Mouse (Mus musculus) gastrocnemius, postnatal 36 days (tissue): ENCODE data around the gene Gm15446. TPM values are rescaled to one million over a fixed set of nuclear protein-coding genes. Genes with fewer than 3 reads are reported as not detected.
"Not testable (repeated sequence)": the region's sequence is repeated elsewhere in the genome, so short reads cannot be mapped to it uniquely, and the experiment has no call there.

ENCODE experiments used
- DNase-seq, 2 experiments: peaks; one replicate each; pipeline ENCODE4 v3.0.0; 2022
- intact Hi-C: fragments of 180-260 bp; cut with DNase I; formaldehyde crosslinking; loops from one replicate; pipeline ENCODE4 v1.15.1; 2025
- long read RNA-seq, 2 experiments: library from polyadenylated mRNA; stranded (forward); transcript quantifications; one replicate each; pipeline ENCODE4 v2.0.0; 2021
- total RNA-seq, 2 experiments: library from RNA; stranded (reverse); gene quantifications; 2 replicates each; pipeline ENCODE4 v1.2.3; 2021

The Gm15446 gene
- 1 to 10 TPM; 4.1 to 9.0 TPM for total RNA-seq
- long read RNA-seq, experiment 1, partial matches to known transcripts, result 0 of 5 reads
- long read RNA-seq, experiment 1, other reads (novel, unspliced or antisense), result 4 of 5 reads
- long read RNA-seq, experiment 2, partial matches to known transcripts, result 0 of 7 reads
- long read RNA-seq, experiment 2, other reads (novel, unspliced or antisense), result 7 of 7 reads

GRCm38 (mm10) chr5:109923261-109924071 is at the start of gene Gm15446:
Gene Gm15446, plus strand, starts transcription at chr5:109923400.
- DNase-seq, result peak; percentile 84 to 86
- intact Hi-C loops, result loop anchor here (10.0 kb wide), 1 partner anchor 369 kb away; the partner anchor contains the start of gene Crlf2

GRCm38 (mm10) chr5:109924129-109924528 is 929 bp downstream of the Gm15446 start:
- intact Hi-C loops, result loop anchor here (10.0 kb wide), 1 partner anchor 369 kb away; the partner anchor contains the start of gene Crlf2
- not testable (repeated sequence) for DNase-seq

- intact Hi-C loops, result loop anchor here (10.0 kb wide), 1 partner anchor 370 kb away; the partner anchor contains the start of gene Crlf2
Observed at GRCm38 (mm10) chr5:109924936-109925335, 1.7 kb downstream of the Gm15446 start.

GRCm38 (mm10) chr5:109950281-109950680 is 27.1 kb downstream of the Gm15446 start:
- intact Hi-C loops, result no loop called here
- DNase-seq, result no peak

More at GRCm38 (mm10) chr5:109924936-109925335, 1.7 kb downstream of the Gm15446 start:
- DNase-seq, result no peak

GRCm38 (mm10) chr5:109980743-109981142 is 57.5 kb downstream of the Gm15446 start:
- intact Hi-C loops, DNase-seq: not testable (repeated sequence)

Other genes with a start within 250 kb of the Gm15446 start
- gene 5430403G16Rik, start 232.4 kb upstream of the Gm15446 start, total RNA-seq, result under 1 TPM; 0.27 to 0.43 TPM
- 1 to 10 TPM in 1 of 2 experiments, under 1 TPM in 1; 0.37 to 1.8 TPM for gene 4930522L14Rik, start 171.5 kb upstream of the Gm15446 start, total RNA-seq
- 1 to 10 TPM; 5.7 to 6.2 TPM for gene Zfp932, start 73.1 kb downstream of the Gm15446 start, total RNA-seq
- gene Gm17655, start 149.1 kb downstream of the Gm15446 start, total RNA-seq, result 1 to 10 TPM; 2.1 to 2.6 TPM
- gene Gm35315, start 171.0 kb downstream of the Gm15446 start, total RNA-seq, result under 1 TPM; 0.07 to 0.23 TPM
- gene Plcxd1, start 176.6 kb downstream of the Gm15446 start, total RNA-seq, result not detected
- 10 to 100 TPM; 13.6 to 14.3 TPM for gene Gtpbp6, start 184.8 kb downstream of the Gm15446 start, total RNA-seq
- 1 to 10 TPM; 3.0 to 3.2 TPM for gene Zfp605, start 186.7 kb downstream of the Gm15446 start, total RNA-seq
- gene Chfr, start 212.4 kb downstream of the Gm15446 start, total RNA-seq, result 10 to 100 TPM; 12.3 to 14.1 TPM